Mouse (Mus musculus): Measurements from ENCODE around the gene Slit3. TPM values are rescaled to one million over a fixed set of nuclear protein-coding genes. Genes with fewer than 3 reads are reported as not detected.
A peak's percentile ranks its signal among the peaks of the same experiment; 100 is the strongest.

Slit3 gene
- total RNA-seq, 2 experiments from 2014 or later = 7.9 to 9.0 TPM

GRCm38 (mm10) chr11:35619421-35619820 lies 498.4 kb downstream of the Slit3 start:
- DNase-seq (ENCODE audit: low spot score) = no peak

- DNase-seq (ENCODE audit: low spot score) = peak; percentile 35
Measured at GRCm38 (mm10) chr11:35622736-35623135, 501.7 kb downstream of the Slit3 start.

GRCm38 (mm10) chr11:35624515-35625270 lies 503.7 kb downstream of the Slit3 start:
- DNase-seq (ENCODE audit: low spot score) = no peak

- DNase-seq (ENCODE audit: low spot score) = no peak
Measured at GRCm38 (mm10) chr11:35625576-35625975, 504.6 kb downstream of the Slit3 start.

GRCm38 (mm10) chr11:35626161-35626885 lies 505.3 kb downstream of the Slit3 start:
- DNase-seq (ENCODE audit: low spot score) = peak; percentile 47

- DNase-seq (ENCODE audit: low spot score) = no peak
Measured at GRCm38 (mm10) chr11:35627815-35628214, 506.8 kb downstream of the Slit3 start.

- no peak for DNase-seq (ENCODE audit: low spot score)
Measured at GRCm38 (mm10) chr11:35632262-35632661, 511.2 kb downstream of the Slit3 start.

- no peak for DNase-seq (ENCODE audit: low spot score)
Measured at GRCm38 (mm10) chr11:35637102-35637501, 516.1 kb downstream of the Slit3 start.

- no peak for DNase-seq (ENCODE audit: low spot score)
Measured at GRCm38 (mm10) chr11:35638862-35639384, 517.9 kb downstream of the Slit3 start.

- DNase-seq (ENCODE audit: low spot score) = peak; percentile 18
Measured at GRCm38 (mm10) chr11:35639428-35639827, 518.4 kb downstream of the Slit3 start.

- no peak for DNase-seq (ENCODE audit: low spot score)
Measured at GRCm38 (mm10) chr11:35651286-35651685, 530.3 kb downstream of the Slit3 start.

- no peak for DNase-seq (ENCODE audit: low spot score)
Measured at GRCm38 (mm10) chr11:35655836-35656235, 534.8 kb downstream of the Slit3 start.

GRCm38 (mm10) chr11:35657582-35657981 lies 536.6 kb downstream of the Slit3 start:
- no peak for DNase-seq (ENCODE audit: low spot score)

GRCm38 (mm10) chr11:35660967-35661366 lies 539.9 kb downstream of the Slit3 start:
- no peak for DNase-seq (ENCODE audit: low spot score)

GRCm38 (mm10) chr11:35662945-35663344 lies 541.9 kb downstream of the Slit3 start:
- no peak for DNase-seq (ENCODE audit: low spot score)

GRCm38 (mm10) chr11:35663661-35664060 lies 542.6 kb downstream of the Slit3 start:
- DNase-seq (ENCODE audit: low spot score) = no peak

GRCm38 (mm10) chr11:35664991-35665390 lies 544.0 kb downstream of the Slit3 start:
- peak; percentile 5 for DNase-seq (ENCODE audit: low spot score)

GRCm38 (mm10) chr11:35667428-35667827 lies 546.4 kb downstream of the Slit3 start:
- no peak for DNase-seq (ENCODE audit: low spot score)

GRCm38 (mm10) chr11:35668138-35668537 lies 547.1 kb downstream of the Slit3 start:
- no peak for DNase-seq (ENCODE audit: low spot score)

- DNase-seq (ENCODE audit: low spot score) = no peak
Measured at GRCm38 (mm10) chr11:35668750-35669149, 547.7 kb downstream of the Slit3 start.

GRCm38 (mm10) chr11:35669536-35669935 lies 548.5 kb downstream of the Slit3 start:
- no peak for DNase-seq (ENCODE audit: low spot score)

- DNase-seq (ENCODE audit: low spot score) = no peak
Measured at GRCm38 (mm10) chr11:35670181-35670580, 549.2 kb downstream of the Slit3 start.

- DNase-seq (ENCODE audit: low spot score) = no peak
Measured at GRCm38 (mm10) chr11:35670746-35671145, 549.7 kb downstream of the Slit3 start.

All from gastrocnemius, adult 18-20 months (tissue).